Mouse (Mus musculus) T-helper 1 cell (primary cell): Measurements from ENCODE around the gene Fgfrl1.
"Not testable (repeated sequence)": the region's sequence is repeated elsewhere in the genome, so short reads cannot be mapped to it uniquely, and the experiment has no call there.

ENCODE experiments used
- in situ Hi-C: fragments of 300-600 bp; cut with MboI, MseI; formaldehyde crosslinking; loops from one replicate; pipeline ENCODE4 v1.15.1; 2025; ENCODE audit warnings: high pct_unique_total_duplicates

The Fgfrl1 gene

GRCm38 (mm10) chr5:108750328-108751210 is 58.4 kb downstream of the Fgfrl1 start:
- in situ Hi-C loops, result no loop called here

- in situ Hi-C loops, result not testable (repeated sequence)
These were observed 59.1 kb downstream of the Fgfrl1 start for GRCm38 (mm10) chr5:108751258-108751657.
